Mouse (Mus musculus) heart, embryonic 14.5 days (tissue): Measurements from ENCODE around the gene Plekha7. TPM values are rescaled to one million over a fixed set of nuclear protein-coding genes. Genes with fewer than 3 reads are reported as not detected.

Experiments
- ATAC-seq: fragments of 200-750 bp; cut with Nextera tagmentation; 2 replicates; pipeline ENCODE4 v1.8.0; 2017; ENCODE audit warnings: low read depth, moderate TSS enrichment; ENCODE audit not compliant: insufficient number of reproducible peaks, insufficient read depth, low FRiP score
- H3K27ac ChIP-seq, 2 experiments: fragments of 200-500 bp in 1 of 2; fragments of 300-500 bp in 1 of 2; sonication (generic) in 1 of 2; replicated peaks in 1 of 2; 2 replicates each; pipeline ENCODE4 v1.5.1; 2012 to 2014; ENCODE audit warnings: low read depth in 2 of 2, low read length in 2 of 2, control low read depth in 1 of 2, mild to moderate bottlenecking in 1 of 2, mixed read lengths in 1 of 2; ENCODE audit not compliant: control insufficient read depth in 1 of 2, insufficient read depth in 1 of 2
- H3K27me3 ChIP-seq: fragments of 300-500 bp; sonication (generic); 2 replicates; pipeline ENCODE4 v1.6.1; 2014; ENCODE audit warnings: mild to moderate bottlenecking, low read length, control low read depth; ENCODE audit not compliant: control insufficient read depth, insufficient read depth
- H3K36me3 ChIP-seq: fragments of 300-500 bp; sonication (generic); 2 replicates; pipeline ENCODE4 v1.6.1; 2014; ENCODE audit warnings: mild to moderate bottlenecking, control low read depth, low read length, mixed read lengths; ENCODE audit not compliant: control insufficient read depth, insufficient read depth
- H3K4me1 ChIP-seq, 2 experiments: fragments of 200-500 bp in 1 of 2; fragments of 300-500 bp in 1 of 2; sonication (generic) in 1 of 2; 2 replicates each; pipeline ENCODE4 v1.6.1; 2012 to 2014; ENCODE audit warnings: low read length in 2 of 2, control low read depth in 1 of 2, mixed read lengths in 1 of 2; ENCODE audit not compliant: control insufficient read depth in 2 of 2, insufficient read depth in 2 of 2
- H3K4me2 ChIP-seq: fragments of 300-500 bp; sonication (generic); 2 replicates; pipeline ENCODE4 v1.6.1; 2014; ENCODE audit warnings: mild to moderate bottlenecking, low read length
- H3K4me3 ChIP-seq, 2 experiments: fragments of 200-500 bp in 1 of 2; fragments of 300-500 bp in 1 of 2; sonication (generic) in 1 of 2; 2 replicates each; pipeline ENCODE4 v1.5.1; 2012 to 2014; ENCODE audit warnings: low read length in 2 of 2, mild to moderate bottlenecking in 2 of 2, control low read depth in 1 of 2, low read depth in 1 of 2, moderate library complexity in 1 of 2; ENCODE audit not compliant: control insufficient read depth in 1 of 2, insufficient read depth in 1 of 2
- H3K9ac ChIP-seq: fragments of 300-500 bp; sonication (generic); 2 replicates; pipeline ENCODE4 v1.6.1; 2014; ENCODE audit warnings: mild to moderate bottlenecking, low read length
- H3K9me3 ChIP-seq: fragments of 300-500 bp; sonication (generic); 2 replicates; pipeline ENCODE4 v1.6.1; 2016; ENCODE audit warnings: low read length, control low read depth; ENCODE audit not compliant: control insufficient read depth
- WGBS: fragments of 180-500 bp; shearing (Covaris S2); extraction: QIAGEN DNeasy Blood & Tissue Kit; methylation state at CpG from one replicate; pipeline ENCODE4 v1.1.7; 2014; 5-methylcytosine and 5-hydroxymethylcytosine counted together
- polyA plus RNA-seq: library from polyadenylated mRNA; unstranded; fragments of >200 nt; fragmentation: Nextera tagmentation; extraction: Ambion mirVana; gene quantifications from 2 replicates; pipeline ENCODE4 v1.2.1, GENCODE M21; 2014

Plekha7 gene
- polyA plus RNA-seq, 1 experiment from 2014 or later, result 26.1 TPM

DNA sequence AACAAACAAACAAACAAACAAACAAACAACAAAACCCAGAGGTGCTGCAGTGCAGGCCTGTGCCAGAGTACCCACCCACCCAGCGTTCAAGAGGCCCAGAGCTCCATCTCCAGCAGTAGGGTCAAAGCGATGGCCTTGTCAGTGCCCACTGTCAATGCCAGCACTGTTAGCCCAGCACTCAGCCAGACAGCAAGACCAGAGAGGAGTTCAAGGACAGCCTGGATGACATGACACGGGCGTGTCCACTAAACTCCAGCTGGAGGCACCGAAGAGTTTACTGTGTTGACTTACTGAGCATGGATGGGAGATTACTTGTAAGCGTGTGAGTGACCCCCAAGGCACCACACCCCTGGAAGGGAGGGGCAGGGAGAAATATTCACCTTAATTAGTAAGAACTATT lies 81.9 kb downstream of the Plekha7 start:
- Histone ChIP-seq H3K4me2 (no peak overlapping the region), H3K9me3 (no peaks in the 10 kb centered on the region), H3K4me1 (peaks cover 55 to 81% of the 10 kb centered on the region in 2 experiments), H3K36me3 (no peaks in the 10 kb centered on the region), H3K27me3 (no peaks in the 10 kb centered on the region), H3K27ac (no peak overlapping the region), H3K9ac (no peak overlapping the region), H3K4me3 (no peak overlapping the region)
- WGBS, result 82% methylated on average over 6 of the region's 6 CpGs
- ATAC-seq, result no peak

DNA sequence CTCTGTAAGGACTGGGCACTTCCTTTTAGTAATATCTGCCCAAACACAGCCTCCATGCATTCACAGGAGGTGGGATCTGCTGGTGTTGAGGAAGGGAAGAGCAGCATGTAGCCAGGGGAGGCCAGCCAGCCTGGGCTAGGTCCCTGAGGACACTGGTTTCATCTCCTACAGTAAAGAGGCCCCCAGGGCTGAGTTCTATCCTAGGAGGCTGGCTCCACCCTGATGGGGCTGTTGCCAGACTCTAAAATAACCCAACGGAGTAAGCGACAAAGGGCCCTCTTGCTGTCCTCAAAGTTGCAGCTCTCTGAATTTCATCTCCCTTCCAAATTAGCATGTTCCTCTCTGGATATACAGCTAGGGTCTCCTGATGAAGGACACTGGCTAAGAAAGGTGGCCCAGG lies 83.6 kb downstream of the Plekha7 start:
- ATAC-seq, result peak; percentile 65; the same call in 1 of the 2 replicates
- WGBS, result 41% methylated on average over 2 of the region's 2 CpGs
- no peak overlapping the region for H3K9ac ChIP-seq
- peak overlapping the region; percentile 67 to 72 for H3K27ac ChIP-seq
- peak overlapping the region; percentile 40 for H3K4me2 ChIP-seq
- H3K36me3 ChIP-seq, result no peaks in the 10 kb centered on the region
- H3K4me3 ChIP-seq, result no peak overlapping the region
- peaks cover 47 to 81% of the 10 kb centered on the region in 2 experiments for H3K4me1 ChIP-seq
- no peaks in the 10 kb centered on the region for H3K9me3 ChIP-seq
- no peaks in the 10 kb centered on the region for H3K27me3 ChIP-seq

DNA sequence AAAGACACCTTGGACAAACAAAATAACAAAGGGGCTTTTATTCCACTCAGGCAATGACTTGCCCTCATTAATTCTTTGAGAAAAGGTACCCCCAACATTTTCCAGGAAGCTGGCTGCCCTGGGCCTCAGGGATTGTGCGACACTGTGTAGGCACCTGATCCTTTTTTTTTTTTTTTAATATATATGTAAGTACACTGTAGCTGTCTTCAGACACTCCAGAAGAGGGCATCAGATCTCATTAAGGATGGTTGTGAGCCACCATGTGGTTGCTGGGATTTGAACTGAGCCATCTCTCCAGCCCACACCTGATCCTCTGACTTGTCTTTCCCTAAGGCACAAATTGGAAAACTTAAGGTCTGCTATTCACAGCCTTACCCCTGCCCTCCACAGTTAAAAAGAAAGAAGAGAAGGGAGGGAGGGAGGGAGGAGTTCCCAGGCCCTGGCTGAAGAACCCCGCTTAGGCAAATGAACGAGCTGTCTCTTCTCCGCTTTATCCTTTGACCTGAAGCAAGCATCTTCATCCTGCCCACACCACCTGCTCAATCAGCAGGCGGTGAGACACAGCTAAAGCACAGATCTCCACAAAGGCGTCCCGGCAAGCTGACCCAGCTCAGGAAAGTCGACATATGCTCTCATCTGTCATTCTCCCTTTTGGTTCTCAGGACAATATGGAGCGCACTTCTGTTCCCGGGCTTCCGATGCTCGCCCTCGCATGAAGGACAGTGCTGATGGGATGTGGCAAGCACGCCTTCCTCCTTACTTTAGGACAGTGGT lies 85.0 kb downstream of the Plekha7 start:
- Histone ChIP-seq H3K4me3 (no peak overlapping the region), H3K36me3 (peaks cover 5% of the 10 kb centered on the region; the same call in 1 of the 2 replicates), H3K27me3 (no peaks in the 10 kb centered on the region), H3K9ac (no peak overlapping the region; the same call in 1 of the 2 replicates), H3K27ac (0 out of 4 replicates have a peak overlapping the region, but pooled peaks of 1 of the 2 experiments have one; percentile 6), H3K4me1 (peaks cover 45 to 77% of the 10 kb centered on the region in 2 experiments), H3K9me3 (0 out of 2 replicates have a peak, but pooled peaks cover 3% of the 10 kb centered on the region), H3K4me2 (no peak overlapping the region)
- 66% methylated on average over 14 of the region's 14 CpGs for WGBS
- no peak for ATAC-seq

DNA sequence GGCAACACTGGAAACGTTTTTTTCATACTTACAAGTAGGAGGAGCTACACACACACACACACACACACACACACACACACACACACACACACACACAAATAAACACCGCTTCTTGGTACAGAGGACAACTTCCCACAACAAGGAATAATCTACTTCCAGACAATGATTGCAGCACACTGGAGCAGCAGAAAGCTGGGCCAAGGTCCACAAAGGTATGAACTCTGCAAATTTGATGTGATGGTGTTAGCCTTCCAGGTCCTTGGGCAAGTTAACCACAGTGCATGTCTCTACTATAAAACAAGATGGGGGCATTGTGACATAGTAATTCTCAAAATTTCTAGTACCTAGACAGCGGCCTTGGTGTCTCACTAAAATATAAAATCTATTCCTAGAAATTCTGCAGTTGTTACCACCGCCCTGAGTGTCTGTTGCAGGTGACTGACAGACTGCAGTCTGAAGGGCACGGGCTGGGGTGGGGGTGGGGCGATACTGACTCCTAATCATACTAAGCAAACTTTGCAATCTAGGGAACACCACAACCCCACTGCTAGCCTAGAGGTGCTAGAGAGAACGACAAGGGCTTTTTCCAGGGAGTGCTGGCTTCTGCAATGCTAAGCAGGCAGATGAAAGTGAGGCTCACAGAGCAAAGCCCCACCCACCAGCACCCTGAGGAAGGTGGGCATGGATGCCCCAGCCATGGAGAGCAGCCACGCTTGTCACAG lies 85.7 kb downstream of the Plekha7 start:
- Histone ChIP-seq H3K36me3 (peaks cover 5% of the 10 kb centered on the region; the same call in 1 of the 2 replicates), H3K27me3 (no peaks in the 10 kb centered on the region), H3K9ac (no peak overlapping the region), H3K9me3 (0 out of 2 replicates have a peak, but pooled peaks cover 3% of the 10 kb centered on the region), H3K4me1 (peaks cover 38 to 69% of the 10 kb centered on the region in 2 experiments), H3K27ac (0 out of 4 replicates have a peak overlapping the region, but pooled peaks of 1 of the 2 experiments have one; percentile 6), H3K4me3 (no peak overlapping the region), H3K4me2 (no peak overlapping the region; the same call in 1 of the 2 replicates)
- ATAC-seq, result no peak
- WGBS, result 38% methylated on average over 8 of the region's 8 CpGs

DNA sequence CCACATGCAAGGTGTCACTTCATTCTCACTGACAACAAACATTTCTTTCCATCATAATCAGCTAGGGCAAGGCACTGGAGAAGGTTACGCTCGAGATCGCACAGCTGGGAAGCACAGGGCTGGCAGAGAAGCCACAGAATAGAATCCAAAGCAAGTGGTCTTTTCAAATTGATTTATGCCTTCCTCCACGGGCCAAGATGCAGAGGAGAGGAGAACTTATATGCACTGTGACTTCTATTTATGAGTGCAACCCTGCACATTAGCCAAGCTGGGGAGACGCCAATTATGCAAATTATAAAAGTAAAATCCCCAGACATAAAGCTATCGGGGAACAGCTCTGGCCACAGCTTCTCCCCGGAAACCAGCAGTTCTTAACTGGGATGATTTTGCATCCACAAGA lies 86.3 kb downstream of the Plekha7 start:
- 46% methylated on average over 7 of the region's 7 CpGs for WGBS
- Histone ChIP-seq H3K4me2 (peak overlapping the region; percentile 16; the same call in 1 of the 2 replicates), H3K9me3 (0 out of 2 replicates have a peak, but pooled peaks cover 3% of the 10 kb centered on the region), H3K9ac (no peak overlapping the region), H3K4me3 (no peak overlapping the region), H3K36me3 (peaks cover 5% of the 10 kb centered on the region; the same call in 1 of the 2 replicates), H3K4me1 (peaks cover 33 to 64% of the 10 kb centered on the region in 2 experiments), H3K27ac (peak overlapping the region in 1 of 2 experiments; percentile 66; a peak in 2 of 4 replicates), H3K27me3 (no peaks in the 10 kb centered on the region)
- ATAC-seq, result no peak

DNA sequence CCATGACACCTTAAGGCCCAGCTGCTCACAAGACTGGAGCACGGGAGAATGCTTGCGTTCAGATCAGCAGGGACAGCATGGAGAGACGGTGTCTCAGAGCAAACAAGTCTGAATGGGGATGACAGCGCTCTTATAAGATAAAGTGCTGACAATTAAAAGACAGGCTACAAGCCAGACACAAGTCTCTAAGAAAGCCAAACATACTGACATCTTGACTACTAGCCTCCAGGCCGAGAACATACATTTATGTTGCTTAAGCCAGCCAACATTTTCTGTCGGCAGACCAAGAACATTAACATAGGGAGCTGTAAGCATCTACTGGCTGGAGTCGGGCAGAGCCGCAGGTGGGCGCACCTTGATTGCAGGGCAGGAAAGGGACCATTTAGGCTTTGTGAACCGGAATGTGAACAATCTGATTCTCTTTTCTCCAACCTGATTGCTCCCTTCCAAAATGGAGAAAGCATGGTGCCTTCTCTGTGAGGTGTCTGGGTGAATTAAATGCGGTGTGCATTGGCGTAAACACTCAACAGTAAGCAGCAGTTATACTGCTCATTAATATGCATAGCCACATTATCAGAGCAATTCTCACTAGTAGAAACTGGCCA lies 88.0 kb downstream of the Plekha7 start:
- H3K9me3 ChIP-seq, result 0 out of 2 replicates have a peak, but pooled peaks cover 8% of the 10 kb centered on the region
- no peaks in the 10 kb centered on the region for H3K27me3 ChIP-seq
- ATAC-seq, result no peak
- peaks cover 23 to 49% of the 10 kb centered on the region in 2 experiments for H3K4me1 ChIP-seq
- no peak overlapping the region for H3K4me3 ChIP-seq
- no peak overlapping the region for H3K27ac ChIP-seq
- no peak overlapping the region for H3K4me2 ChIP-seq
- no peak overlapping the region for H3K9ac ChIP-seq
- H3K36me3 ChIP-seq, result peaks cover 12% of the 10 kb centered on the region
- 71% methylated on average over 12 of the region's 12 CpGs for WGBS

DNA sequence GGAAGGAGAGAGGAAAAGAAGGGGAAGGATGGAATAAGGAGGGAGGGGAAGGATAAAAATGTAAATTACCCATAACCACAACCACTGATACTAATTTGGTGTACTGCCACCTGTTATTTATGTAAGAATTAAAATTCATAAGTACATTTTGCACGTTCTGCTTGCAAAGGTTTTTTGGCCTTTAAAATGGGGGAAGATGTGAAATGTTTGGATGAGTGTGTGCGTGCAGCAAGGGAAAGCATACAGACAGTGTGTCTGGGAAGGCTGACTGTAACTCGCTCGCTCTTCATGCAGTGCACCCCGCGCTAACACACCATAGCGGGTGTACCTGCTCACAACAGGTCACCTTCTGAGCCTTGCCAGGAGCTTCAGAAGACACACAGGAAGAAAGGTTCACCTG lies 90.4 kb downstream of the Plekha7 start:
- H3K9ac ChIP-seq, result no peak overlapping the region
- H3K9me3 ChIP-seq, result 0 out of 2 replicates have a peak, but pooled peaks cover 8% of the 10 kb centered on the region
- H3K36me3 ChIP-seq, result peaks cover 12% of the 10 kb centered on the region
- H3K27ac ChIP-seq, result no peak overlapping the region
- ATAC-seq, result no peak
- no peaks in the 10 kb centered on the region for H3K27me3 ChIP-seq
- H3K4me1 ChIP-seq, result peaks cover 9 to 27% of the 10 kb centered on the region in 2 experiments
- WGBS, result 94% methylated on average over 7 of the region's 7 CpGs
- H3K4me2 ChIP-seq, result no peak overlapping the region
- H3K4me3 ChIP-seq, result no peak overlapping the region
